Mouse (Mus musculus) megakaryocyte, embryonic 14.5 days (primary cell): ENCODE measurements around the gene Klhl24.

ENCODE experiments used
- FLI1 ChIP-seq: IDR thresholded peaks from 2 replicates; pipeline ENCODE4 v1.6.1; 2012; ENCODE audit warnings: low read length, inconsistent platforms, mixed read lengths
- GATA1 ChIP-seq: IDR thresholded peaks from 3 replicates; pipeline ENCODE4 v1.6.1; 2012; ENCODE audit warnings: mixed read lengths, low read length, inconsistent platforms, borderline replicate concordance

- TF ChIP-seq GATA1, result no peak
- no peak for TF ChIP-seq FLI1
Measured at GRCm38 (mm10) chr16:20153742-20154141, 56.4 kb downstream of the Klhl24 start.
